Mouse (Mus musculus): ENCODE measurements around the gene Olfr938.

Gene Olfr938

DNA sequence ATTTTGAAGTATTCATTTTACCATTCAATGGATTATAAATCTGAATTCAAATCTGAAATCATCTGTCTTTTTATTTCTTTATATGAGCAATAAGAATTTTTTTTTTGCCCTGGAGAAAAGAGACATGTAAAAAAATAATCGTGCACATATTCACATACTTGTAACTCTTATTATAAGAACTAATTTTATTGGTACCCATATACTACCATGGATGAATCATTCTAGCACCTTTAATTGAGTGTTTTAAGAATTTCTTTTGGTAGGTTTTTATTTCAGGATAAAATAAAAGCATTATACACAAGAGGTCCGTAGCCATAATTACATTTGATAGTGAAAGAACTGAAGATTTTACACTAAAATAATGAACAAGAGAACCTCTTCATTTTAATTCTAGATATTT, at the start of gene Olfr938:
Olfr938 (minus strand) TSS at position 101 of the 400 bp plus-strand sequence.
- DNase-seq = no peak

- no peak for DNase-seq
Observed at GRCm38 (mm10) chr9:39127831-39128230, 49.1 kb upstream of the Olfr938 start, which contains the start of gene Olfr27. TSS of gene Olfr27 (plus strand) at chr9:39128131.

- DNase-seq = no peak
Observed at GRCm38 (mm10) chr9:39127326-39127725, 48.6 kb upstream of the Olfr938 start.

GRCm38 (mm10) chr9:39064851-39065250, 13.8 kb downstream of the Olfr938 start, which contains the start of gene Olfr937:
TSS of gene Olfr937 (minus strand) at chr9:39064951.
- no peak for DNase-seq

All from right cerebral cortex, postnatal 4 days (tissue).